Mouse (Mus musculus) stomach, postnatal 0 days (tissue): ENCODE results near the gene Crtc3. TPM values are rescaled to one million over a fixed set of nuclear protein-coding genes. Genes with fewer than 3 reads are reported as not detected.

Experiments
- ATAC-seq: fragments of 200-750 bp; cut with Nextera tagmentation; 2 replicates; pipeline ENCODE4 v1.8.0; 2017; ENCODE audit not compliant: low FRiP score, low TSS enrichment
- DNase-seq: peaks from one replicate; pipeline ENCODE4 v3.0.0-alpha.2; 2016; ENCODE audit warnings: low spot score
- H3K27ac ChIP-seq: fragments of 300-500 bp; sonication (generic); replicated peaks from 2 replicates; pipeline ENCODE4 v1.5.1; 2014; ENCODE audit warnings: mild to moderate bottlenecking, control low read depth
- H3K27me3 ChIP-seq: fragments of 300-500 bp; sonication (generic); 2 replicates; pipeline ENCODE4 v1.6.1; 2014; ENCODE audit warnings: low read length; ENCODE audit not compliant: control insufficient read depth, insufficient read depth
- H3K36me3 ChIP-seq: fragments of 300-500 bp; sonication (generic); 2 replicates; pipeline ENCODE4 v1.6.1; 2014; ENCODE audit warnings: low read length, mixed read lengths; ENCODE audit not compliant: control insufficient read depth, insufficient read depth
- H3K4me1 ChIP-seq: fragments of 300-500 bp; sonication (generic); replicated peaks from 2 replicates; pipeline ENCODE4 v1.6.1; 2014; ENCODE audit warnings: antibody characterized with exemption; ENCODE audit not compliant: control insufficient read depth, insufficient read depth
- H3K4me2 ChIP-seq: fragments of 300-500 bp; sonication (generic); replicated peaks from 2 replicates; pipeline ENCODE4 v1.6.1; 2014; ENCODE audit warnings: low read depth, mild to moderate bottlenecking, control low read depth, moderate library complexity
- H3K4me3 ChIP-seq: fragments of 300-500 bp; sonication (generic); 2 replicates; pipeline ENCODE4 v1.5.1; 2014; ENCODE audit warnings: low read depth, low read length, control low read depth
- H3K9ac ChIP-seq: fragments of 300-500 bp; sonication (generic); 2 replicates; pipeline ENCODE4 v1.6.1; 2014; ENCODE audit warnings: mild to moderate bottlenecking, low read length, control low read depth, mixed read lengths
- H3K9me3 ChIP-seq: fragments of 300-500 bp; sonication (generic); 2 replicates; pipeline ENCODE4 v1.6.1; 2016; ENCODE audit warnings: low read length; ENCODE audit not compliant: control insufficient read depth
- CTCF ChIP-seq: IDR thresholded peaks from 2 replicates; pipeline ENCODE4 v1.5.1; 2016; ENCODE audit warnings: antibody characterized with exemption, low read depth, mild to moderate bottlenecking, moderate library complexity
- EP300 ChIP-seq: optimal IDR thresholded peaks from 2 replicates; pipeline ENCODE3; 2016; ENCODE audit warnings: antibody characterized with exemption
- WGBS: fragments of 180-500 bp; shearing (Covaris S2); extraction: QIAGEN DNeasy Blood & Tissue Kit; methylation state at CpG from one replicate; pipeline ENCODE4 v1.1.7; 2014; 5-methylcytosine and 5-hydroxymethylcytosine counted together
- polyA plus RNA-seq: library from polyadenylated mRNA; unstranded; fragments of >200 nt; fragmentation: Nextera tagmentation; extraction: Ambion mirVana; gene quantifications from 2 replicates; pipeline ENCODE4 v1.2.1, GENCODE M21; 2015

Gene Crtc3
- polyA plus RNA-seq, 1 experiment from 2014 or later, result 8.8 TPM

DNA sequence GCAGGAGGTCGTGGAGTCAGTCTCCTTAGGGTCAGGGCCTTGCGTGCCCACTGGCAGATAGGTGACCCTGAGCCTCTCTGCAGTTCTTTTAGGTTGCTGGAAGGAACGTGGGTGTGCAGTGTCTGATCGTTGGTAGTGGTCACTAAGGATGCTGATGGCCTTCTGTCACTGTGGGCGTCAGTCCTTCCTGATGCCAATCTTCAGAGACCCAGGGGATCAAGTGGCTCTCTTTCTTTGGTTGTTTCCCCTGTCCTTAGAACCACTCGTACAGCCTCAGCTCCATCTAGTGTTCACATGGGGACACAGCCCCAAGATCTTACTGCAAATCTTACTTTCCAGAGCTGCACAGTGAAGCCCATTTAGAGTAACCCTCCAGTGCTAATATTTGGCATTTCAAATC, 104.7 kb downstream of the Crtc3 start:
- WGBS, result 38% methylated on average over 6 of the region's 6 CpGs
- peak; percentile 56 for DNase-seq
- no peaks in the 10 kb centered on the region for H3K27me3 ChIP-seq
- no peak for TF ChIP-seq EP300
- peak; percentile 95 for TF ChIP-seq CTCF
- H3K36me3 ChIP-seq, result peaks cover 4% of the 10 kb centered on the region
- H3K9me3 ChIP-seq, result no peaks in the 10 kb centered on the region
- no peak overlapping the region for H3K4me2 ChIP-seq
- peak; percentile 43; the same call in 1 of the 2 replicates for ATAC-seq
- H3K27ac ChIP-seq, result no peak overlapping the region
- no peak overlapping the region for H3K4me3 ChIP-seq
- no peaks in the 10 kb centered on the region for H3K4me1 ChIP-seq
- no peak overlapping the region for H3K9ac ChIP-seq

GRCm38 (mm10) chr7:80582821-80583451, 105.7 kb downstream of the Crtc3 start:
- WGBS, result 52% methylated on average over 20 of the region's 20 CpGs
- no peak for DNase-seq
- H3K27ac ChIP-seq, result no peak overlapping the region

DNA sequence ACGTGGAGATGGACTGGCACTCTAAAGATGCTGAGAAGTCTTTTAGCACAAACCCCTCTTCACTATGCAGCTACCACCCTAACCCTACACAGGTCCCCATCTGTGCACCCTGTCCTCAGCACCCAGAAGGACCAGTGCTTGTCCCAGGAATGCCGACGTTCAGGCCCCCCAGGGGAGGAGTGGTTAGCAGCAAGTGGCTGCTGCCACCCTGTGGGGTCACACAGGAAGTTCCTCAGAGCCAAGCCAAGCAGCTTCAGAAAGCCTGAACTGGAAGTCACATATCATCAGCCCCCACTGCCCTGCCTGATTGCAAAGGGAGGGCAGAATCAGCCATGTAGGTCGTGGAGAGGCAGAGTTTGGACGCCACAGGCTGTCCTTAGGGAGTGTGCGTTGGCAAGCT, 108.3 kb downstream of the Crtc3 start:
- H3K4me2 ChIP-seq, result no peak overlapping the region
- no peaks in the 10 kb centered on the region for H3K36me3 ChIP-seq
- no peak overlapping the region for H3K4me3 ChIP-seq
- H3K4me1 ChIP-seq, result no peaks in the 10 kb centered on the region
- 25% methylated on average over 6 of the region's 6 CpGs for WGBS
- ATAC-seq, result no peak
- TF ChIP-seq CTCF, result peak; percentile 82
- TF ChIP-seq EP300, result no peak
- no peaks in the 10 kb centered on the region for H3K27me3 ChIP-seq
- H3K27ac ChIP-seq, result no peak overlapping the region
- H3K9me3 ChIP-seq, result no peaks in the 10 kb centered on the region
- no peak overlapping the region for H3K9ac ChIP-seq
- DNase-seq, result peak; percentile 53

More at GRCm38 (mm10) chr7:80582821-80583451, 105.7 kb downstream of the Crtc3 start:
- TF ChIP-seq CTCF, result no peak
- no peak for TF ChIP-seq EP300
- ATAC-seq, result no peak
- H3K4me1 ChIP-seq, result no peaks in the 10 kb centered on the region
- no peaks in the 10 kb centered on the region for H3K9me3 ChIP-seq
- H3K27me3 ChIP-seq, result no peaks in the 10 kb centered on the region
- H3K9ac ChIP-seq, result no peak overlapping the region
- H3K4me3 ChIP-seq, result no peak overlapping the region
- no peak overlapping the region for H3K4me2 ChIP-seq
- H3K36me3 ChIP-seq, result no peaks in the 10 kb centered on the region

DNA sequence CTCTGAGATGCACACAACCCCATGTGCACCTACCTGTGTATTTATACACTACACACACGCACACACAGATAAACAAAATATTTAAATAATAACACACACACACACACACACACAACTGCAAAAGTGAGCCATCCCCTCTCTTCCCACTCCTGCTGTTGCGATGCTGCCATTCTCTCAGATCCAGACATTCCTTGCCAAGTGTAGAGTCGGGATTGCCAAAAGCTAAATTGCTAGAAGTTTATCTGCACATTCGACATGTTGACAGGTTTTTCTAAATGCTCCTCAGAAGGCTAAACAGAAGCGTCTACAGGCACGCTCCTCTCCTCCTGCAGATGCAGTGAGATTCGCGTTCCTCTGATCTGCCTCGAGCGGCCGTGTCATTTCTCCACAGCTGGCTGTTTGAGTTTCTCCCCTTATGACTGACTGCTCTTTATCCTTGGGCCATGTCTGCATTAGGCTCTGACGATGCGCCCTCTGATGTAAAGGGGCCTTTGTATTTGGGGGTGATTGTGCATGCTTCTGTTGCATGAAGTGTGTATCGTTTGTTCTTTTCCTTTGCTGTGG, 111.2 kb downstream of the Crtc3 start:
- no peaks in the 10 kb centered on the region for H3K9me3 ChIP-seq
- no peaks in the 10 kb centered on the region for H3K27me3 ChIP-seq
- no peak overlapping the region for H3K4me2 ChIP-seq
- no peaks in the 10 kb centered on the region for H3K36me3 ChIP-seq
- ATAC-seq (no peak), DNase-seq (no peak)
- H3K4me1 ChIP-seq, result no peaks in the 10 kb centered on the region
- H3K27ac ChIP-seq, result no peak overlapping the region
- TF ChIP-seq CTCF (no peak), EP300 (no peak)
- WGBS, result 47% methylated on average over 14 of the region's 14 CpGs
- no peak overlapping the region for H3K9ac ChIP-seq
- H3K4me3 ChIP-seq, result no peak overlapping the region

GRCm38 (mm10) chr7:80576626-80577025, 112.1 kb downstream of the Crtc3 start:
- no peaks in the 10 kb centered on the region for H3K27me3 ChIP-seq
- no peak overlapping the region for H3K4me3 ChIP-seq
- ATAC-seq (no peak), DNase-seq (no peak)
- 53% methylated on average over 3 of the region's 3 CpGs for WGBS
- no peak for TF ChIP-seq EP300
- no peak for TF ChIP-seq CTCF
- H3K4me2 ChIP-seq, result no peak overlapping the region
- H3K27ac ChIP-seq, result no peak overlapping the region
- no peaks in the 10 kb centered on the region for H3K9me3 ChIP-seq
- H3K36me3 ChIP-seq, result no peaks in the 10 kb centered on the region
- no peak overlapping the region for H3K9ac ChIP-seq
- no peaks in the 10 kb centered on the region for H3K4me1 ChIP-seq

DNA sequence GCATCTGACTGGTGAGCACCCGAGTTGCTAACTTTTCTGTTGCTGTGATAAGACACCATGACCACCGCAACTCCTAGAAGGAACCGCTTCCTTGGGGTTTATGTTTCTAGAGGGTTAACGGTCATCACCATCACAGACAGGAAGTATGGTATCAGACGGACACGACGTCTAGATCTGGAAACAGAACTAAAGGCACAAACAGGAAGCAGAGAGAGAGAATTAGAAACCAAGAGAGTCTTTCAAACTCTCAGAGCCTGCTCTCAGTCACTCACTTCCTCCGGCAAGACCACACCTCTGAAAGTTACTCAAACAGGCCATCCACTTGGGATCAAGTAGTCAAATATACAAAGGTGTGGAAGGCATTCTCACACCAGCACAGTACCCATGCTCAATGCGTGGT, 112.9 kb downstream of the Crtc3 start:
- no peaks in the 10 kb centered on the region for H3K36me3 ChIP-seq
- H3K9ac ChIP-seq, result no peak overlapping the region
- H3K4me2 ChIP-seq, result no peak overlapping the region
- no peaks in the 10 kb centered on the region for H3K4me1 ChIP-seq
- H3K9me3 ChIP-seq, result no peaks in the 10 kb centered on the region
- H3K27me3 ChIP-seq, result no peaks in the 10 kb centered on the region
- H3K27ac ChIP-seq, result no peak overlapping the region
- ATAC-seq (no peak), DNase-seq (no peak)
- 68% methylated on average over 9 of the region's 9 CpGs for WGBS
- TF ChIP-seq CTCF (no peak), EP300 (no peak)
- no peak overlapping the region for H3K4me3 ChIP-seq
